Mouse (Mus musculus) gastrocnemius, adult 2 months (tissue): ENCODE data around the gene Fbxl8. TPM values are rescaled to one million over a fixed set of nuclear protein-coding genes. Genes with fewer than 3 reads are reported as not detected.

ENCODE experiments used
- DNase-seq: peaks from one replicate; pipeline ENCODE4 v3.0.0; 2022
- H3K27ac ChIP-seq: fragments of 200-600 bp; 2 replicates; pipeline ENCODE4 v1.8.1; 2022; ENCODE audit warnings: mild to moderate bottlenecking
- H3K4me3 ChIP-seq: fragments of 200-600 bp; 2 replicates; pipeline ENCODE4 v1.8.1; 2022; ENCODE audit warnings: mild to moderate bottlenecking, moderate library complexity
- CTCF ChIP-seq: fragments of 200-600 bp; IDR thresholded peaks from 2 replicates; pipeline ENCODE4 v1.8.1; 2022; ENCODE audit warnings: antibody characterized with exemption, mild to moderate bottlenecking, moderate library complexity
- intact Hi-C: fragments of 180-260 bp; cut with DNase I; formaldehyde crosslinking; loops from one replicate; pipeline ENCODE4 v1.15.1; 2025
- total RNA-seq, 2 experiments: library from RNA; stranded (reverse); gene quantifications; 2 replicates each; pipeline ENCODE4 v1.2.3; 2021

The Fbxl8 gene
- total RNA-seq, 2 experiments from 2014 or later: 1.0 to 1.1 TPM

DNA sequence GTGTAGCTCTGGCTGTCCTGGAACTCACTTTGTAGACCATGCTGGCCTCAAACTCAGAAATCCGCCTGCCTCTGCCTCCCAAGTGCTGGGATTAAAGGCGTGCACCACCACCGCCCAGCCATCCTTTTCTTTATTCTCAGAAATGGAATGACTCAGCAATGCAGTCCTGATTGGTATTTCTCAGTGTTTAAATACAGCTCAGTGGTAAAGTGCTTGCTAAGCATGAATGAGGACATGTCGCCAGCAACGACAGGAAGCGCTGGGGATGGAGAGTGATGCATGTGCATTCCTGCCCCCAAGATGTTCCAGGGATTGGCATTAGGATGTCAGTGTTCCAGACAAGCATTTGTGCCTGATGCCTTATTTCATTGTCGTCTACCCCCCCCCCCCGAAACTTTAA lies 38.9 kb downstream of the Fbxl8 start:
- TF ChIP-seq CTCF: no peak
- peak; percentile 11 for DNase-seq
- intact Hi-C loops: no loop called here
- H3K27ac ChIP-seq: no peak overlapping the region
- no peak overlapping the region for H3K4me3 ChIP-seq

DNA sequence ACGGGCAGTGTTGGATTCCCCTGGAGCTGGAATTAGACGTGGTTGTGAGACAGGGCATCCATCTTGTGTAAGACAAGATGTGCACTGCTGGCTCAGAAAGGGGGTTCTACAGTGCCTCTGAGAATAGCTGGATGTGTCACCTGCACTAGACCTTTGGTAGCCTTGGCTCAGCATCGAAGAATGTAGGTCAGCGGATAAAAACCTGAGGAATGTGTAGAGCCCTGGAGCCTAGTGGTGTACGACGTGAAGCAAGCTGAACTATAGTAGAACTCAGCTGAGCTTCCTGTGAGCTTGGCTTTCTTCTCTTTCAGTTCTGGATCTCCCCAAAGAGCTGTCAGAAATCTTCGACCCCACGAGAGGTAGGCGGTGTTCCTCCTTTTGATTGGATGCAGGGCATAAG lies 39.4 kb downstream of the Fbxl8 start:
- intact Hi-C loops: no loop called here
- DNase-seq: peak; percentile 23
- Histone ChIP-seq H3K27ac (peak overlapping the region; percentile 78), H3K4me3 (no peak overlapping the region)
- TF ChIP-seq CTCF: no peak

DNA sequence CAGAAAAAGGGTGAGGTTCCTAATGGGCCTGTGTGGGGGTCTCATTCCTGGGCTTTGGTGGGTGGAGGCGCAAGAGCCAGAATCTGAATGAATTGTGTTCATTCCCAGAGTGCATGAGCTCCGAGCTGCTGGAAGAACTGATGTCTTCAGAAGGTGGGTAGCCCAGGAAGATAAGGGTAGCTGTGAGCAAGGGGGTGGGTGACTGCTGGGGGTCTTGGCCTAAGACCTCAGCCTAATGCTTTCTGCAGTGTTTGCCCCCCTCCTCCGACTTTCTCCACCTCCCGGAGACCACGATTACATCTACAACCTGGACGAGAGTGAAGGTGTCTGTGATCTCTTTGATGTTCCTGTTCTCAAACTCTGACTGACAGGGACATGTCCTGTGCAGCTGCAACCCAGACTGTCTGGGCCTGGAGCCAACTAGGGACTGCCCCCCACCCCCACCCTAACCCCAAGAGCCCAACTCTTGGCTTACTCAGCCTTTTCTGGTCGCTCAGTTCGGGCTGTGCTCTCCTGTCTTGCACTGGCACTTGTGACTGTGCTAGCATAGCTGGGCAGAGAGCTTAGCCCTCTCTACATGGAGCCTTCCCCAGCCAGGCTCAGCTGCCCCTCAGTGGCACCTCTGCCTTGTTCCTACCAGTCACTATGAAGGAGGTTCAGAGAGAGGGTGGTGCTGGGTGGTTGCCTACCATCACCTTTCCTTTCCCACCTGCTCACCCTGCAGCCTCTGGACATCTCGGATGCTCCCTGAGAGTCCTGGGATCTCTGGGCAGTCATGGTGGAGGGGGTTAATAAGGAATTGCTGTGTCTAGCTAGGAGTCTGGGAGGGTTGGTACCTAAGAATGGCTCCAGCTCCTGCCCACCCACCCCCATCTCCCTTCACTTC lies 40.1 kb downstream of the Fbxl8 start:
- Histone ChIP-seq H3K27ac (peak overlapping the region; percentile 78), H3K4me3 (no peak overlapping the region; the same call in 1 of the 2 replicates)
- intact Hi-C loops: no loop called here
- no peak for TF ChIP-seq CTCF
- peak; percentile 61 for DNase-seq

DNA sequence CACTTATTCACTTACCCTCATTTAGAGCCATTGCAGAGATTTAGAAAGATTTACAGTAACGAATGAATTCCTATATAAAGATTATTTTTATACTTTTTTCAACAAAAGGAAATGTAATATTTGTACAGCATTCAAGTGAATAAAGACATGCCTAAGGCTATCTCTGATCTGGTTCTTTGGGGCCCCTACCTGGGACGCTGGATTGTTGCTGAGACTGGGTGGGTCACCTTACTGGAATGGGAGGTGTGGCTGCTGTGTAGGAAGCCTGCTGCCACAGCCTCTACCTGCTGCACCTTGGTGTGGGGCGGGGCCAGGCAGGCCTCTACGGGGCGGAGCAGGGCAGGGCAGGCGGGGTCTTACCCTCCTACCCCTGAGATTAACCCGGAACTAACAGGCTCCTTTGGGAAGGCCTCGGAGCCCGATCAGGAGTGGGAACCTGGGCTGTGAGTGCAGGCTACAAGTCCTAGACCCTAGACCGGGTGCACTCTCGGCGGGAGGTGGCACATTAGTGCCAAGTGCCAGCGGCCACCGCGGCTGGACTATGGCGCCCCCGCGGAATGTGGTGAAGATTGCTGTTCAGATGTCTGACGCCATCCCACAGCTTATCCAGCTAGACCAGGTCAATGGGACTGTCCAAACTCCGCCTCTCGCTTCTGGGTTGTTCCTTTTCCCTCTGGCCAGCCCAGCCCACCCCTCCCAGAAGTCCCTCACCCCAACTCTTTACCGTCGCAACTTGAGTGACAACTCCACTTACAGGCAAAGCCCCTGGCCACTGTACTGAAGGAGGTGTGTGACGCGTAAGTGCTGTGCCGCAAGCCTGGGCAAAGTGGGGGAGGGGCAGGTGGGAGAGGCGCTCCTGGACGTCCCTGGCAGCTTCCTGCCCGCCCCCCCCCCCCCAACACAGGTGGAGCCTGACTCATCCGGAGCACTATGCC lies 41.0 kb downstream of the Fbxl8 start, which contains the start of gene Elmo3:
Gene Elmo3, plus strand, starts transcription at position 391 of the 935 bp plus-strand sequence.
- peak within 1 kb of the TSS; percentile 70 for H3K4me3 ChIP-seq
- H3K27ac ChIP-seq: peak within 1 kb of the TSS; percentile 78
- peak; percentile 62 for DNase-seq
- peak; percentile 2; the same call in 1 of the 2 replicates for TF ChIP-seq CTCF
- intact Hi-C loops: no loop called here

DNA sequence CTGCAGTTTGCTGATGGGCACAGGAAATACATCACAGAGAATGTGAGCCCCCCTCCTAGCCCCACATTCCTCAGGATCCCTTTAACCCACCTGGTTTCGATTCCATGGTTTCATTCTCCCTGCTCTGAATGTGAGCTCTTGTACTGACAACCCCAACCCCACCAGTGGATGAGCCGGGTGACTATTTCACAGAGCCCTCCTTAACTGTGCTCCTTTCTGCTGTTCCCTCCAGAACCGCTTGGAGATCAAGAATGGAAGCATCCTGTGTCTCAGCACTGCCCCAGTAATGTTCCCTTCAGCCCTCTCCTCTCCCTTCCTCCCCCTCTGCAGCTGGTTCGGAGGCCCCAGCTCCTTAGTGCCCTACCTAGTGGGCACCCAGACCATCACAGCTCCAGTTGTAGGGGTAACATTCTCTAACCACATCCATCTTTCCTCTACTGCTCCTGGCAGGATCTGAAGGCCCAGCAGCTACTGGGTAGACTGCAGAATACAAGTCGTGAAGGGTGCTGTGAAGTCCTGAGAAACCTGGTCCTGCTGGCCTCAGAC lies 41.8 kb downstream of the Fbxl8 start:
- DNase-seq: peak; percentile 14
- no peak for TF ChIP-seq CTCF
- Histone ChIP-seq H3K27ac (peak overlapping the region; percentile 78; the same call in 1 of the 2 replicates), H3K4me3 (peak overlapping the region; percentile 70)
- intact Hi-C loops: no loop called here

DNA sequence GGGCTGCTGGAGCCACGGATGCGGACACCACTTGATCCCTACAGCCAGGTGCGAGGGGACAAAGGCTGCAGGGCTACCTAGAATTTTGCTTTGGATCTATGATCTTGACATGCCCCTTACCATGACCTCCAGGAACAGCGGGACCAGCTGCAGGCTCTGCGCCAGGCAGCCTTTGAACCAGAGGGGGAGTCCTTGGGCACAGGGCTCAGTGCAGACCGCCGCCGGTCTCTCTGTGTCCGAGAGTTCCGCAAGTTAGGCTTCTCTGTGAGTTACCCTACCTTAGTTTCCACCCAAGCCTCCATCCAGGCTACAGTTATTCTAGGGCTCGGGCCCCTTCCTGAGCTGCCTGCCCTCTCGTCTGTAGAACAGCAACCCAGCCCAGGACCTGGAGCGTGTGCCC lies 43.2 kb downstream of the Fbxl8 start:
- intact Hi-C loops: no loop called here
- no peak for TF ChIP-seq CTCF
- no peak overlapping the region for H3K4me3 ChIP-seq
- DNase-seq: peak; percentile 30
- H3K27ac ChIP-seq: no peak overlapping the region

DNA sequence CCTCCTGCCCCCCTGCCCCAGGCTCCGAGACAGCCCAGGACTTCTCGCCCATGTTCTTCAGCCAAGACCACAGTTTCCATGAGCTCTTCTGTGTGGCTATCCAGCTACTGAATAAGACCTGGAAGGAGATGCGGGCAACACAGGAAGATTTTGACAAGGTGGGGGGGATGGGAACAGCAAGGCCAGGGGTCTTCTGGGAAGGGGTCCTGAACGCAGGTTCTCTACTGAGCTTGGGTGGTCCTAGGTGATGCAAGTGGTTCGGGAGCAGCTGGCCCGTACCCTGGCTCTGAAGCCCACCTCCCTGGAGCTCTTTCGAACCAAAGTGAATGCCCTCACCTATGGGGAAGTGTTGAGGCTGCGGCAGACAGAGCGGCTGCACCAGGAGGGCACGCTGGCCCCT lies 44.0 kb downstream of the Fbxl8 start:
- Histone ChIP-seq H3K27ac (no peak overlapping the region), H3K4me3 (no peak overlapping the region)
- no peak for TF ChIP-seq CTCF
- DNase-seq: no peak
- intact Hi-C loops: no loop called here

DNA sequence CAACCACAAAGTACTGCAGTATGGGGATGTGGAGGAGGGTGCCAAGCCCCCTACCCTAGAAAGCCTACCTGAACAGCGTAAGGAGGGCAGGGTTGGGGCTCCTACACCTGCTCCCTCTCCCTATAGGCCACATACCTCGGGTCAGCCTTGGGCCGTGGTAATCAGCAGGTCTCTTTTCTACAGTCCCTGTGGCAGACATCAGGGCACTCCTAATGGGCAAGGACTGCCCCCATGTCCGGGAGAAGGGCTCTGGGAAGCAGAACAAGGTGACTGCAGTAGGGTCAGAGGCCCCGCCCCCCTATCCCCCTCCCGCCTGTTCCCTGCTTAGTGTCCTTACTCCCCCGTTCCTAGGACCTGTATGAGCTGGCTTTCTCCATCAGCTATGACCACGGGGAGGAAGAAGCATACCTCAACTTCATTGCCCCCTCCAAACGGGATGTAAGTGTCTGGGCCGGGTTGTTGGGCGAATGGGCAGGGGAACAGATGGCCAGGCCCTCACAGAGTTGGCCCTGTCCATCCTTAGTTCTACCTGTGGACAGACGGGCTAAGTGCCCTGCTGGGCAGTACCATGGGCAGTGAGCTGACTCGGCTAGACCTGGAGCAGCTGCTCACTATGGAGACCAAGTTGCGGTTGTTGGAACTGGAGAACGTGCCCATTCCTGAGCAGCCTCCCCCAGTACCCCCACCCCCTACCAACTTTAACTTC lies 44.8 kb downstream of the Fbxl8 start:
- Histone ChIP-seq H3K4me3 (no peak overlapping the region), H3K27ac (no peak overlapping the region)
- DNase-seq: peak; percentile 10
- no peak for TF ChIP-seq CTCF
- intact Hi-C loops: no loop called here

DNA sequence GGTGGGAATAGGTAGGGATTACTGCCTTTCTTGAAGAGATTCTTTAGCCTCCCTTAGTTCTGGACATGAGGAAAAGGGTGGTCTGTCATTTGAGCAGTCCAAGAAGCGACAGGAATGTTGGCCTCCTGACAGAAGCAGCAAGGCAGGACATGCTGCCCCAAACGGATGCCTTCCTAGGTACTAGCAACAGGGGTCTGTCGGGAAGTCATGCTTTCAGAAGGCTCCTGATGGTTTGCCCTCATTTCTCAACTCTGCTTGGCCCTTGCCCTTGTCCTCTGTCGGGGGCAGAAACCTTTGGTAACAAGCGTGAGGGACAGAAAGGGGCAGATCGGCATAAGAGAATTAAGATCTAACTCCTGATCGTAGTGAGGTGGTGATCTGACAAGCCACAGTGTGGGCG lies 45.7 kb downstream of the Fbxl8 start:
- intact Hi-C loops: no loop called here

DNA sequence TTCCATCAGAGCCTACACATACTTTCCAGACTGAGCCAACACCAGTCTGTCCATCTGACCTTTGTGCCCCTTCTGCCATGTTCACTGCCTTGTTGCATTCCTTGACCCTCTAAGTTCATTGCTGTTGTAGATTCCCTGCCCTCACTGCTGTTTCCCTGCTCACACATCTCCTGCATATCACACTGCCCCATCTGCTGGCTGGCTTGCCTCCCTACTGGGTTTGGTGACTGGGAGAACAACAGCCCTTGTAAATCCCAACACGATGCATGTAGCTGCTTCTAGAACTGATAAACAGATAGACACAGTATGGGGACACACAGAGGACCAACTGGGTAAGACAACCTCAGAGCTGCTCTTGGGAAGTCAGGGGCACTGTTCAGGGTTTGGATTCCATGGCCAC lies 47.3 kb downstream of the Fbxl8 start:
- intact Hi-C loops: no loop called here
- no peak overlapping the region for H3K27ac ChIP-seq

More for the DNA sequence above, 45.7 kb downstream of the Fbxl8 start:
- peak; percentile 5 for DNase-seq
- Histone ChIP-seq H3K27ac (no peak overlapping the region), H3K4me3 (no peak overlapping the region)
- no peak for TF ChIP-seq CTCF

DNA sequence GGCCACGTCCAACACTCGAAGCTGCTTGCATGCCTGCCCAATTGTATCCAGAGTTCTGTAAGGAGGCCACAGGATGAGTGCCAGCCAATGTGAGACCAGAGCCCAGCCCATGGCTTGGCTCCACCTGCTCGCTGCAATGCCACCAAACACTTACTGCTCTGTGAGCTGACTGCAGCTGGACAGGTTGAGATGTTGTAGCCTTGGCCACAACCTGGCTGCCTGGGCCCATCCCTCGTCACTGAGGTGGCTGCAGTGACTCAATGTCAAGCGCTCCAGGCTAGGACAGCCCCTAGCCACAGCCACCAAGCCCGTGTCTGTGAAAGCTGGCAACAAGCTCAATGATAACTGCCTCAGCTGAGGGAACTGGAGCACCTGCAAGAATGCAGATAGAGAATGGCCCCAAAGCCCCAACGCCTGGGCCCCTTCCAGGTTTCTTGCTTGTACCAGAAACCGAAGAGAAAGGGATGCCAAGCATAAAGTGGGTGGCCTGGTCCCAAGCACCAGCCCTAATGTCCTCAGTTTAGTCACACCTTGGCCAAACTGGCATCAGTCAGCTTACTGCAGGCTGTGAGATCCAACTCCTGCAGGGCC lies 48.5 kb downstream of the Fbxl8 start:
- Histone ChIP-seq H3K4me3 (no peak overlapping the region), H3K27ac (no peak overlapping the region)
- intact Hi-C loops: no loop called here
- DNase-seq: no peak
- TF ChIP-seq CTCF: no peak

More for the DNA sequence above, 47.3 kb downstream of the Fbxl8 start:
- DNase-seq: peak; percentile 13
- H3K4me3 ChIP-seq: no peak overlapping the region
- no peak for TF ChIP-seq CTCF
